Mouse (Mus musculus) CH12.LX (cell line): Measurements from ENCODE around the gene Avpi1.

Source experiments
- HCFC1 ChIP-seq: IDR thresholded peaks from 2 replicates; pipeline ENCODE4 v1.6.1; 2012; ENCODE audit warnings: low read depth, mild to moderate bottlenecking, inconsistent platforms, low read length, improper control_type of control experiment
- MEF2A ChIP-seq: IDR thresholded peaks from 2 replicates; pipeline ENCODE4 v1.6.1; 2014; ENCODE audit warnings: low read depth, mild to moderate bottlenecking, inconsistent platforms, low read length, improper control_type of control experiment, borderline replicate concordance
- POLR2A ChIP-seq: IDR thresholded peaks from 2 replicates; pipeline ENCODE4 v1.6.1; 2011; ENCODE audit warnings: low read depth, mild to moderate bottlenecking, improper control_type of control experiment, low read length
- TBP ChIP-seq: conservative IDR thresholded peaks from 2 replicates; pipeline ENCODE4 v1.6.1; 2011; ENCODE audit warnings: low read depth, low read length, improper control_type of control experiment

DNA sequence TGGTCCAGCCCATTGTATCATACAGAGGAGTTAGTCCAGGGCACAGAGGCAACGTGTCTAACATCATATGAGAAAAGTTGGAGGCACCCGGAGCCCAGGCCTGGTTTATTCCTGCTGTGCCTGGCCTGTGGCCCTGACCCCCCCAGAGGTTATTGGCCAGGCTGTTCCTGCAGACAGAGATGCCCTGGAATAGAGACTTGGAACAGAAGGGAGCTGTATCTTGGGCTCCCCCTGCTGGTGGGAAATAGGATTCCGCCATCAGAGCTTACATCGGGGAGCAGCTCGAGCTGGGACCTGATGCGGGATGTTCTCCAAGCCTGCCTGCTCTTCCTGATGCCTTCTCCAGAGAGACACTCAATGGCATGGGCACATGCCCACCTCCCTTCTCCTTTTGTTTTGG lies 23.1 kb upstream of the Avpi1 start:
- TF ChIP-seq POLR2A = no peak
- no peak for TF ChIP-seq TBP
- no peak for TF ChIP-seq MEF2A
- no peak for TF ChIP-seq HCFC1
